Mouse (Mus musculus) E14TG2a.4 (cell line): ENCODE results near the gene Grb10.

ENCODE experiments used
- CTCF ChIP-seq: conservative IDR thresholded peaks from 2 replicates; pipeline ENCODE4 v1.5.1; 2014; ENCODE audit warnings: low read length
- NANOG ChIP-seq: IDR thresholded peaks from 2 replicates; pipeline ENCODE4 v1.6.1; 2014; ENCODE audit warnings: borderline replicate concordance, low read length, mixed read lengths
- POU5F1 ChIP-seq: IDR thresholded peaks from 2 replicates; pipeline ENCODE4 v1.6.1; 2014; ENCODE audit warnings: low read length, borderline replicate concordance

DNA sequence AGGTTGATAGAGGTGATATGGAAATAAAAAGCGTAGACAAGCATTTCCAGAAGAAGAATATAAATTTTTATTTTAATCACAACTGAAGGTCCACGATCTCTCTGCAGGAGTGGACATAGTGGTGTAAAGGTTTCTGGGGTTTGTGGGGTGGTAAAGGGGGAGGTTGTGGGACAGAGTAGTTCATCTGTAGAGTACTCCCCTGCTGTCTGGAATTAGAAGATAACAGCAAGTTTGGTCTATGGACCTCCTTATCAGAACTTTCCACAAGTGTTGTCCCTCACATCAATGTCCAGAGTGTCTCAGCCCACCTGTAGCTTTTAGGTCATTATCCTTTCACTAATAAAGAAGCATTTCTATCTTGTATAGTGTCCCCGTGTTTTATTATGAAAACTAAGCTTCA is 43.2 kb upstream of the Grb10 start:
- TF ChIP-seq CTCF: no peak
- TF ChIP-seq NANOG: no peak
- no peak for TF ChIP-seq POU5F1
